Mouse (Mus musculus): Measurements from ENCODE around the gene Enoph1.

Enoph1 gene

DNA sequence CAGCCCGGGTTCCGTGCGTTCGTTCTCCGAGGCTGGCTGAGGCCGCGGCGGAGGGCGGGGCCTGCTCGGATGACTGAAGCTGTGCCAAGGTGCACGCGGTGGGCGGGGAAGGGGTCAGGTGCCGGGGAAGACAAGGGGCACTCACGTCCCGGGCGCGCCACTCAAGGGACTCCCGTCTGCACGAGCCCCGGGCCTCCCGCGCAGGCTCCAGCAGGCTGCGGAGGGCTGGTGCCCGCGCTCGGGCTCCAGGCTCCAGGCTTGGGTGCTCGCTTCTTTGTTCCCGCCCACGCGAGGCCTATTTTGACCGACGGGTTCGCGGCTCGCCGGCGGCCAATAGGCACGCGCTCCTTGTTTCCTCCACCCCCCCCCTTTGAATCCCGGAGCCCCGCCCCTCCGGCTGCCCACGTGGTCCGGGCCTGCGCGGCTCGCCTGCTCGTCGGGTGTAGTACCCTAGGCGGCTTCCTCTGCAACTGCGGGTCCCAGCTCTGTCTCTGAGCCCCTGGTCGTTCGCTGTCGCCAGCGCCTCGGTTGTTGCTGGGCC, at the start of gene Enoph1, which contains the start of gene Hnrnpdl:
Enoph1 (plus strand) TSS at position 384 of the 541 bp plus-strand sequence.
Hnrnpdl (minus strand) TSS at position 63 of the 541 bp plus-strand sequence.
- in situ Hi-C loops (cut with MboI): loop anchor here (5.0 to 25.0 kb wide), 2 partner anchors 57 to 827 kb away; no protein-coding TSS in a partner anchor

DNA sequence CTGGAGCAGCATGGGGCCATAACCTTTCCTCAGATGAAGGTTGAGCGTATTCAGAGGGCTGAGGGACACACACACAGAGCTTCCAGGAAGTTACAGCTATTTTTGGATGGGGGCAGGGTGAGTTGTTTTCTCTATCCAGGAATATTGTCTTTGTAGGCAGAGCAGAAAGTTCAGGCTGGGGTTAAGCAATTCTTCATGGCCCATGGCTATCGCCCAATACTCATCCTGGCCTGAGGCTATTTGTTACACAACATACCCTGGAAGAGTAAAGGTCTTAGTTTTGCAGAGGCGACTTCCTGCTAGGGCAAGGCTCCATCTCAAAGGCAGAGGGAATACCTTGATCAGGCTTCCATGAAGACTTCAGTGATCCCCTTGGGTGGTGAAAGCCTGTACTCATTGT, 45.6 kb upstream of the Enoph1 start:
- in situ Hi-C loops (cut with MboI): no loop called here

DNA sequence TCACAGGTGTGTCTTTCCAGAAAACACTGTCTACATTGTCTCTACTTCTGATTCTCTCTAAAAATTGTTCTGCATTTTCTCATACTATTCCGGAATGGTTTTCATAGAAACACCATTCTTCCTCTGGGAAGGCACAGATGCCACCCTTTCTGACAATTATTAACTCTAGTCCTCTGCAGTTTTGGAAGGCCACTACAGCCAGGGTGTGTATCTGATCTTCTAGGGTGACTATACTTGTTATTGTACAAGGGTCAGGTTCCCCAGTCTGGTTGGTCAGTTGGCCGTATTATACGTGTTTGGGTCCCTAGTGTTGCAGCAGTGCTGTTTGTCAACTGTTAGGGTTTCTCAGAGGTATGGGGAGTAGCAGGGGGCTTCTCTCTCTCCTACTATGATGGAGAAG, 45.1 kb upstream of the Enoph1 start:
- in situ Hi-C loops (cut with MboI): no loop called here

DNA sequence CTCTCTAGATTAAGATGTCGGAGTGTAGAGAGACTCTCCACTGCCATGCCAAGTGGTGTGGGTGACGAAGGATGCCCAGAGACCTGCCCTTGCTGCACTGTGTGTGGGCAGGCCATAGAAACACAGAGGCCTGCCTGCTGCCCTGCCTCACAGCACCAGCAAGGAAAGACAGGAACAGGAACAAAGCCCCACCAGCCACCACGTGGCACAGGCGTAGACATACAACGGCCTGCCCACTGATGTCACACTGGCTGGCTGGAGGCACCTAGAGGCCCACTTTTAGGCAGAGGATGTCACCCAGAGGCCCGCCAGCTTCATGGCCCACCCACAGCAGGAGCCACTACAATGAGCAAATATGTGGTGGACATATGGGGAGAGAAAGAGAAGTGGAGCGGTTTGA, 39.7 kb upstream of the Enoph1 start:
- in situ Hi-C loops (cut with MboI): no loop called here

DNA sequence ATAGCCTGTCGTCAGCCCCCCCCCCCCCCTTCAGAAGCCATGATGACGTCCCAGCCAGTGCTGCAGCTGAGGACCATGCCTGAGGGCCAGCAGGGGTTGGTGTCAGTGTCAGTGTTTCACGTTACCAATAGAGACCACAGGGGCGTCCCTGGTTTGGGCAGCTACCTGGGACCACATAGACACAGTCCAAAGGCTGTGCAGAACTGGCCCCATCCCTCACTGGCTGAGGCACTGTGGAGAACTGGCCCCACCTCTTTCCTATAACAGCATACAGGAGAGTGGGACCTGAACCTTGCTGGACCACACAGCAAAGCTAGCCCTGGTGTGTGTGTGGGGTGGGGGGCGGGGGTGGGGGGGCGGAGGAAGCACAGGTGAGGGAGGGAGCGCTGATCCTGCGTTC, 39.3 kb upstream of the Enoph1 start:
- in situ Hi-C loops (cut with MboI): no loop called here

DNA sequence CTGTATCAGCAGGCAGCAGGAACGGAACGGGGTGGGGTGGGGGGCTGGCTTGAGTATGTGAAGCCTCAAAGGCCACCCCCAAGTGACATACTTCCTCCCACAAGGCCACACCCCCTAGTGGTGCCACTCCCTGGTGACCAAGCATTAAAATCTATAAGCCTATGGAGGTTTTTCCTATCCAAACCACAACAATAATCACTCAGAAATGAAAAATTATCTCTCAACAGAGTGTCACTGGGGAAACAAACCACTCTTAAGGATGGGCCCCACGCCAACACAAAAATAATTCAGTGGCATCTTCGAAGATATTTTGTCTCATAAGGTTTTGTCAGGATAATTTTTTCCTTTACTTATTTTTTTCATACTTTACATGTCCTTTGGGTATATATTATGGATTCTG, 35.9 kb upstream of the Enoph1 start:
- in situ Hi-C loops (cut with MboI): no loop called here

DNA sequence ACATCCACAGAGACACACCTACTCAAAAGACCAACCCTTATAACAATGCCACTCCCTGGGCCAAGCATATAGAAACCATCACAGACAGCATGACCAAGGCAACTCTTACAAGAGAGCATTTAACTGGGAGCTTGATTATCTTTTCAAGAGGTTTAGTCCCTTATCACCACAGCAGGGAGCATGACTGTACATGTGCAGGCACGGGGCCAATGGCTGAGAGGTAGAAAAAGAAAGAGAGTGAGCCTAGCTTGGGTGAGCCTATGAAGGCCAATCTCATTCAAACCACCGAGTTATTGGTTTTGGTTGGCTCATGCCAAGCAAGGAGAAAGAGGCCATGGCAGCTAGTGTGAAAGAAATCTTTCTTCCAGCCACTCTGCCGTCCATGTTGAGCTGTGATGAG, 34.4 kb upstream of the Enoph1 start:
- in situ Hi-C loops (cut with MboI): no loop called here

DNA sequence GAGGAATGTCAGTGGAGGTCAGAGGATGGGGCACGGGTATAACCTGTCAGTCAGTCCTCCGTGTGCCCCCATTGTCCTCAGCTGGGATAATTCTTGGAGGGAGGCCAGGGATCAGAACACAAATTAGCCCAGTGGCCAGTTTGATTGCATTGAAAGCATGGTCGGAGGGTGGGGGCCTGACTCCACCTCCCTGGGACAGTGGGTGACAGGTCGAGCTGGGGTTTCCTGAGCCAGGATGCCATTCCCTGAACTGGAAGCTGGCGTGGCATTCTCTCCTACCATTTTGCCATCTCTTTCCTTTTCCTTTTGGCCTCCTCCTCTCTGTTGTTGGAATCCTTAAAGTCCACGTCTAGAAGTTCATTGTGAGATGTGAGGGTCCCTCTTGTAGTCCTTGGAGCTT, 33.9 kb upstream of the Enoph1 start:
- in situ Hi-C loops (cut with MboI): no loop called here

DNA sequence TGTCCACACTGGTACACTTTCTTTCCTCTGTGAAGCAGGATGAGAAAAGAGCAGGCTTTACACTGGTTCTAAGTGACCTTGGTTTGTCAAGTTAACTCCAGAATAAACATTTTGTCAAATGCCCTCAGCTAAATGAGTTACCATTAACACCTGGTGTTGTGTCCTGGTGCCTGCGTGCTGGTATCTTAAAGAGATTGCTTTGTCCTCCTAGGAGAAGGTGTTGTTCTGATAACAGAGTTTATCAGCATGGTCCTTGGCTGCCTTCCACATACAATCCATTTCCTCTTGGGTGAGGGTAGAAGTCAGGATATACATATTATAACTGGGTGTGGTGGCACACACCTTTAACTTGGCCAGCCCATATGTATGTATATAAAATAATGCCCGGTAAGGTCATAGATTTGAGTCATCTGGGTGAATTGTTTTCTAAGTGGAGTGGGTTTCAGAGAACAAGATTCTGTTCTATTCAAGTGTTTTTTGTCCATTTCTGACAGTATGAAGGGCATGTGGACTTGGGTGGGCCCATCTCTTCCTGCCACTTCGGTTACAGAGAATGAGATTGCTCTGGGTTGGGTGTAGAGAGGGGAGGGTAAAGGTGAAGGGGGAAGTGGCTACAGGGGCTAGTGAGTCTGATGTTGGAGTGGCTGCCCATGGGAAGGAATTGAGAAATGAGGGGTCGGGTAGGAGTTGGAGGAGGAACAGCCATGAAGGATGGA, 33.3 kb upstream of the Enoph1 start:
- in situ Hi-C loops (cut with MboI): no loop called here

DNA sequence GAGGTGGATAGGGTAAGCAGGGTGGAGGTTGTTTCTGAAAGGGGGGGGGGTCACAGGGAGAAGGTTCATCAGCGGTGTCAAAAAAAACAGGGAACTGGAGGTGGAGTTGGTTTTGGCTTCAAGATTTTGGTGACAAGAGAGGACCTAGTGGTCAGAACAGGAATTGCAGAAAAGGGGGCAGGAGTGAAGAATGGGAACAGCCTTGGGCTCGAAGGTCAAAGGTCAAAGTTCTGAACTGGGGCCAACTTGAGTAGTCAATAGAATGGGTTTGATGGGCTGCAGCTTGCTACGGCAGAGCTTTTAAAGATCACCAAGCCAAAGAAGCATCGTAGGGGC, 32.8 kb upstream of the Enoph1 start:
- in situ Hi-C loops (cut with MboI): no loop called here

DNA sequence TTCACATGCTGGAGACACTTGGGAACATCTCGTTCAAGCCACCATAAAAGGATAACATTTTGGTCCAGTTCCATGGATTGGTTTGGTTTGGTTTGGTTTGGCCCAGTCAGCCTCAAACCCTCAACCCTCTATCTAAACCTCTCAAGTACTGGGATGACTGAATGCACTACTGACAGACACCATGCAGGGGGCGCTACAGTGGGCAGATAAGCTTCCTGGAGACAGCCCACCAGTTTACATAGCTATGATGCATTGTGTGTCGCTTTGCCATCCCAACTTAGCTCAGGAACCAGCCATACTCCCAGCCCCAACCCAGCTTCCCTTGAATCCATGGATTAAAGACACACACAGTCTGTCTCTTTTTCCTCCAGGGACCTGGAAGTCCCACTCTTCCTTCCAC, 31.3 kb upstream of the Enoph1 start:
- in situ Hi-C loops (cut with MboI): no loop called here

DNA sequence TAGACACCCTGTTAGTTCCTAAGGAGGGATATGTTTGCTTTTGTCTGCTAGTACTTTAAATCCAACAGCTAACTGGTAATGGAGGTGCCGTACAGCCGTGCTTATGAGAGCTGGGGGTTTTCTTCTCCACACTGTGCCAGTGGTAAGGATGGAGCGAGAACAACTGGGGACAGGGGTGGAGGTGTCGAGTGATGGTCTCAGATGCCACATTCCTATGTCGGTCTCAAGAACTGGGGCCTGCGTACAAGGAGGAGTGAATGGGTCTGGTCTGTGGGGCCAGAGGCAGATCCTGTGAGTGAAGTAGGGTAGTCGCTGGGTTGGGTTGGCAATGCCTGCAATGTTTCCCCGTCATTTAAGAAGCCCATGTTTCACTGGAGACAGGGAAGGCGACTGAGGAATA, 27.2 kb upstream of the Enoph1 start:
- in situ Hi-C loops (cut with MboI): no loop called here

DNA sequence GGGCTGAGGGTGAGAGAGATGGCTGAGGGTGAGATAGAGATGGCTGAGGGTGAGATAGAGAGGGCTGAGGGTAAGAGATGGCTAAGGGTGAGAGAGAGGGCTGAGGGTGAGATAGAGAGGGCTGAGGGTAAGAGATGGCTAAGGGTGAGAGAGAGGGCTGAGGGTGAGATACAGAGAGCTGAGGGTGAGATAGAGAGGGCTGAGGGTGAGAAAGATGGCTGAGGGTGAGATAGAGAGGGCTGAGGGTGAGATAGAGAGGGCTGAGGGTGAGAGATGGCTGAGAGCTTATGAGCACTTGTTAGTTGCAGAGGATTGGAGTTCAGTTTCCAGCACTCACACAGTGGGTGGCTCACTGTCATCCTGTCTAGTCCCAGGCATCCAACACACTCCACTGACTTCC, 19.7 kb upstream of the Enoph1 start:
- in situ Hi-C loops (cut with MboI): no loop called here

DNA sequence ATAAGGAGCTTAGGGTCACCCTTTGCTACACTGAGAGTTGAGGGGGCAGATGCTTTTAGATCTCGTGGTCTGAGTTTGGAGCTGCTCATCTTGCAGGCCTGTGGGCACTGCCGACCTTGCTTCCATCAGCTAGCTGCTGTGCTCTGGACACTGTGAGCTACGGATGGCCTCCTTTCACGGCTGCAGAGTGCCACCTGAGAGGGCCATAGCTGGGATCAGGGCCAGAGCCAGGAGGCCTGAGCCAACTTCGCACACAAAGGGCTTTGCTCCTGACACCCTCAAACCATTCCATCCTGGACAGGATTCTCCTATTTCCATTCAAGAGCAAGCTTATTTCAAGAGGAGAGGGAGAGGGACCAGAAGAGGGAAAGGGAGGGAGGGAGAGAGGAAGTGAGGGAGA, 15.4 kb upstream of the Enoph1 start:
- in situ Hi-C loops (cut with MboI): no loop called here

DNA sequence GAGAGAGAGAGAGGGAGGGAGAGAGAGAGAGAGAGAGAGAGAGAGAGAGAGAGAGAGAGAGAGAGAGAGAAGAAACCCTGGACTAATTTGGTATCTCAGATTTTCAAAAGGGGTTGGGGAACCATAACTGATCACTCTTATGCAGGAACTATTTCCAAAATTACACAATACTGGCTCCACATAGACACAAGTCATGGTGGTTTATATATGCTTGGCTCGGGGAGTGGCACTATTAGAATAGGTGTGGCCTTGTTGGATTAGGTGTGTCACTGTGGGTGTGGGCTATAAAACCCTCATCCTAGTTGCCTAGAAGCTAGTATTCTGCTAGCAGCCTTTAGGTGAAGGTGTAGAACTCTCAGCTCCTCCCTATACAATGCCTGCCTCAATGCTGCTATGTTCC, 14.9 kb upstream of the Enoph1 start:
- in situ Hi-C loops (cut with MboI): loop anchor here (25.0 kb wide), 1 partner anchor 813 kb away; no protein-coding TSS in a partner anchor

DNA sequence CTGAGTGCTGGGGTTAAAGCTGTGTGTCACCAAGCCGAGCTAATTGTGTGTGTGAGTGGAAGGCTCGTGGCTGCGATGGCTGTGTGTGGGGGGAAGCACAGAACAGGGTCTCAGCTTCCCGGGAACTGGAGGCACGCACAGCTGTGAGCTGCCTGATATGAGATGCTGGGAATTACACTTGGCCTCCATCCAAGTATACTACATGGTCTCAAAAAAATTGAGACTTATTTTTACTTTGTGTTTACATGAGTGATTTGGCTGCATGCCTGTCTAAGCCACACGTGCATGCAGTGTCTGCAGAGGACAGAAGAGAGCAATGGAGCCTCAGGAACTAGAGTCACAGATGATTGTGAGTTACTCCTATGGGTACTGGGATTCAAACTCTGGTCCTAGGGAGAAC, 9.7 kb upstream of the Enoph1 start:
- in situ Hi-C loops (cut with MboI): loop anchor here (25.0 kb wide), 1 partner anchor 818 kb away; no protein-coding TSS in a partner anchor

DNA sequence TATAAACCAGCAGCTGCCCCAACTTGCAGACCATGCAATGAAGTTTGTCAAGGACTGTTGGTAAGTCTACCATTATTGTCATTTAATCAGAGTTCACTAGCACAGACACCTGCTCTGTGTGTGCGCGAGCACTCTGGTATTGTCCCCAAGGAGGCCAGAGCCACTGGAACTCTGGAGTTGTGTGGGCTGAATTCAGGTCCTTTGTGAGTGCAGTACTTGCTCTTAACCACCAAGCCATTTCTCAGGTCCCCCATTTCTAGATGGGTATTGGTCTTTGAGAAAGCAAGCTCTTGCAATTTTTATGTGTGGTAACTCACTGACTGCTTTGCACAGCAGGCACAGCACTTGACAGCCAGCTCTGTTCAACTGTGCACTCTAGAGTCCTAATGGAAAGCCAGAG, 7.7 kb upstream of the Enoph1 start:
- in situ Hi-C loops (cut with MboI): loop anchor here (25.0 kb wide), 1 partner anchor 820 kb away; no protein-coding TSS in a partner anchor

DNA sequence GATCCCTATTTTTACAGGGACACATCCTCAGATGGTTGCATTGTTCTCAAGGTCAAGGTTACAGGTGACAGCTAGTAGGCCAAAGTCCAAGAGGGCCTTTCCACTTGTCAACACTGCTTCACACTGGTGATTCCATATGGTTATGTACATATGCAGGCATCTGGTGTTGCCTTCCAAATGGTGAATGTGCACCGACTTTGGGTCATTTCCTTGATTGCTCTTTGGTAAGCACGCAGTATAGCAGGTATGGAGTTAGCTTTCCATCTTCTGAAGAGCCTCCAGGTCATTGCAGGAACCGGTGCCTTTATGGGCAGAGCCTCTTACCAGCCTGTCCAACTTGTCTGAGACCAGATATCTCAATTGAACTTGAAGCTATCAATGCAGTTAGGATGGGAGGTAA, 7.1 kb upstream of the Enoph1 start:
- in situ Hi-C loops (cut with MboI): loop anchor here (25.0 kb wide), 1 partner anchor 820 kb away; no protein-coding TSS in a partner anchor

DNA sequence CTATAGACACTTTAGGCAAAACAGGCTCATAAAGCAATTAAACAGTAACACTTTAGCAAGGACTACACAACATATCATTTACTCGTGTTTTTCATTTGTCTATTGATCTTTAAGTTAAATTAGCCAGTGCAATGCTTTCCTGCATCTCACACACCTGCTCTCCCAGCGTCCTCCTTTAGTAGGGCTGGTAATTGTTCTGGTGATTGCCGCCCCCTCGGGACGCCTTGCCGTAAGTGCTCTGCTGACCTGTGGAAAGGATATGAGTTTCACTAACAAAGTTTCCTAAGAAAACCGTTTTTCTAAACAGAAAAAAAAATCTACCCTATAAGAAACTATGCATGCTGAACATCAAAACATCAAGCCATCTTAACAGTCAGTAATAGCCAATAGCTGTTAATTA, 3.8 kb upstream of the Enoph1 start:
- in situ Hi-C loops (cut with MboI): loop anchor here (5.0 to 25.0 kb wide), 2 partner anchors 54 to 824 kb away; no protein-coding TSS in a partner anchor

DNA sequence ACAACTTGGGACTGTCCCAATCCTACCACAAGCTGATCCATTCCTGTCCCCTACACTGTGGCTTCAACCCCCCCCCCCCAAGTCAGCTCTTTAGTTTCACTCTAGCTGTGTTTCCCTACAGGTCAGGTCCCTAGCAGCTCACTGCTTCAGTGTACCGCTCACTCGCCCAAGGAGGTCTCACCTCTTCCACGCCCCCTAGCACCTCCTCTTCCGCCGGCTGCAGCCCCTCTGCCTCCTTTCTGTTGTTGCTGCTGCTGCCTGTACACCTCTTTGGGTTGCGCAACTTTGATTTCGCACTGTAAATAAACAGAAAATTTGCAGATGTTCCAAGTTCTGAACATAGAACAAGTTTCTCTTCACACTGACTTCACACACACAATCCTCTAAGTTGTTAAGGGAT, 3.1 kb upstream of the Enoph1 start:
- in situ Hi-C loops (cut with MboI): loop anchor here (5.0 to 25.0 kb wide), 2 partner anchors 54 to 824 kb away; no protein-coding TSS in a partner anchor

DNA sequence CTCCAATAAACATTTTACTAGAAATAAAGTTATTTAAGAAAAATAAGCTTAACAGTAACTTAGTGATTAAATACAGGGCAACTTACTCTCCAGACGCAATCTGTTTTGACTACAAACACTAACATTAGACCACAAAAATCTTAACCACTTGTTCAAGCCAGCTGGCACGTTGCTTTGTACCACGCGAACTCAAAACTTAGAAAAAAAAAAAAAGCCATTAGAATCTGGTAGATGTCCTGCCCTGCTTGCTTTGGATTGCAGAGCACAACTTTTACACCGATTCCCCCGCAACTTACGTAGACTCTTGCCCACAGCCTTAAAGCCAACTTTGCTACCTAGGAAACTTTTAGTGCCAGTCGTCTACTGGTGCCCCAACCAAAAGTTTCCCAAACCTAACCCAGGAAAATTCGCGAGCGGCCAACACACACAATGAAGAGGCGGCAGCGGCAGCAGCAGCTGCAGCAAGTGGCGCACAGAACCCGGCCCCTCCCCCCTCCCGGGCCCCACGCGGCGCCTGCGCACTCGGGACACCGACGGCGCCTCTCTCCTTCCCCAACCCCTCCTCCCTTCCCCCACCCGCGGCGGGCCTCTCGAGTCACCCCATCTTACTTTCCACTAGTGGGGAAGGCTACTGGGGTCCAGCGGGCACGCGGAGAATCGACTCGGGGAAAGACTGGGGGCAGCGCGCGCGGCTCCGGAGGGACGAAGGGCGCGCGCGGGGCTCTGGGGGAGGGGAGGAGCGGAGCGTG, 1.6 kb upstream of the Enoph1 start:
- in situ Hi-C loops (cut with MboI): loop anchor here (5.0 to 25.0 kb wide), 2 partner anchors 56 to 826 kb away; no protein-coding TSS in a partner anchor

DNA sequence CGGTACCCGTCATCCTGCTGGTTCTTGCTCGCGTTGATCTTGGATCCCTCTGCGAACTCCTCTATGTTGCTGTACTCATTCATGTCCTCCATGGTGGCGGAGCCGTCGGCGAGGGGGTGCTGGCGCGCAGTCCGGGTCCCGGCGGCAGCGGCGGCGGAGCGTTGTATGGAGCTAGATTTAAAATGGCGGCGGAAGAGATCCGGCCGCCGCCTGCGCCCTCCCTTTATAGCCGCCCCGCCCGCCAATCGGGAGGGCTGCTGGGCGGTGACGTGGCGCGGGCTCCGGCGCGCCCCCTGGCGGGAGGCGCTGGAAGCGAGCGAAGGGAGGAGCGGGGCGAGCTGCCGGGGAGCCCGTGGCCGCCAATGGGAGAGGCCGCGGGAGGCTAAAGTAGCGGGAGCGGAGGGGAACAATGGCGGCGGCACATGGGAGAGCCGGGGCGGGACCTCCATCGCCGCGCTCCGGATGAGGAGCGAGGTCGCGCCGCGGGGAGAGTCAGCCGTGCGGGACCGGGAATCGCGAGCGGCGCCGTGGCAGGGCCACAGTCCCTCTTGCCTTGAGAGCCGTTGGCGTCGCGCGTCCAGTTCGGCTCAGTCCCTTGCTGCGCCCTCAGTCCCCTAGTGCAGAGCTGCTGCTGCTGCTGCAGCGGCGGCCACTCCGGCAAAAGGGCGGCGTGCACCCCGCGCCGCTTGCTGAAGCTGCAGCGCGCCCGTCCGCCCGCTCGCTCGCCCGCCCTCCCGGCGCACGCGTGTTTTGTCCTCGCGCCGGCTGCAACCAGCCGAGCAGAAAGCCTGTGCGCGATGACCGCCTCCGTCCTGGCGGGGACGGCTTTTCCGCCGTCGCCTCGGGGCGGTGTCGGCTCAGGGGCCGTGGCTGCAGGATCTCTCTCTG, 827 bp upstream of the Enoph1 start:
- in situ Hi-C loops (cut with MboI): loop anchor here (5.0 to 25.0 kb wide), 2 partner anchors 57 to 827 kb away; no protein-coding TSS in a partner anchor
